Mouse (Mus musculus): Measurements from ENCODE around the gene Cnpy1.

The Cnpy1 gene

DNA sequence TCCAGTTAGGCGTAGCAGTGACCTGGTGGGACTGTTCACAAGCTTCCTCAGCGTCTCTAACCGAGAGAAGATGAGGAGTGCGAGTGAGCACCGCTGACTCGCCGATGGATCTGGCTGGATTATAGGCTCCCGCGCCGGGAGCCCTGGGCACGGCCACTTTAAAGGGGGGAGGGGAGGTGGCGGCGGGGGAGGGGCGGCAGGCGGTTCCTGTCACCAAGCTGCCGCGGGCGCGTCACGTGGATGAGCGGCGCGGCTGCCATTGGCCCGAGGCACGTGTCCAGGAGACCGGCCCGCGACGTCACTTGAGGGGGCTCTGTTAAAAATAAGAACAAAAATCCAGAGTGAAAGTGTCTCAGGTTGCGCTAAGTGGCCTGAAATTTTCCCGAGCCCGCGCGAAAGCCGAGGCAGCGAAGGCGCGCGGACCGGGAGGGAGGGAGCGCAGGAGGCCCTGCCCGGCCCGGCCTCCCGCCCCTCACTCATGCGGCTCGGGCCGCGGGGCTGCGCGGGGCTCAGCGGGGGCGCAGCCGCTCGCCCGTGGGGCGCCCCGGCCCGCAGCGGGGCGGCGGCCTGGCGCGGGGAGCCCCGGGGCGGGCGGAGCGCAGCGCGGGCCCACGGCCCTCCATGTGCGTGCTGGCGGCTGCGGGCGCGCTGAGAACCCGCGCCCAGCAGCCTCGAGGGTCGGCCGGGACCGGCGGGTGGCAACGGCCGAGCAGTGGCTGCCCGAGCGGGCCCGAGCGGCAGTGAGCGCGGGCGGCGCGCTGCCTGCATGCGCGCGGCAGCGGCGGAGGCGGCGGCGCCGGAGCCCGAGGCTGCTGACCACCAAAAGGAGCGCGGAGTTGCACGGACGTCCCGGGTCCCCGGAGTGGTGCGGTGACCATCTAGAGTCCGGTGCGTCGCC, 80.0 kb downstream of the Cnpy1 start, which contains the start of gene En2:
TSS of gene En2 (plus strand) at position 337 of the 898 bp plus-strand sequence.
- peak; percentile 90 for DNase-seq (ENCODE audit: low spot score)

DNA sequence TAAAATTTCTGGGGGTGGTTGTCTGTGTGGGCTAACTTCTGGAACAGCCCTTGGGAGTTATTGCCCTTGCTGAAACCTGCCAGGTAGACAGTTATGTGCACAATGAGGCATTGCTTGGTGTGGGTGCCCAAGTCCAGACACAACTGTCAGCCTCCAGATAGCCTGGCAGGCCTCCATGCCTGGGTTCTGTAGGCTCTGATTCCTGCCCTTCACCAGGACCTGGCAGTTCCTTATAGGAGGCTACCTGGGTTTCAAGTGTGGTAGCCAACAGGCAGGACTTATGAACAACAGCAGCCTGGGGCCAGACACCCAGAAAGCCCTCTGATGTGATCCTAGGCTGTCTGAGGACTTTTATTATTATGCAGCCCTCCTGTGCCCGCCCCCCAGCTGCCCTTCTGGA, 81.7 kb downstream of the Cnpy1 start:
- no peak for DNase-seq (ENCODE audit: low spot score)

DNA sequence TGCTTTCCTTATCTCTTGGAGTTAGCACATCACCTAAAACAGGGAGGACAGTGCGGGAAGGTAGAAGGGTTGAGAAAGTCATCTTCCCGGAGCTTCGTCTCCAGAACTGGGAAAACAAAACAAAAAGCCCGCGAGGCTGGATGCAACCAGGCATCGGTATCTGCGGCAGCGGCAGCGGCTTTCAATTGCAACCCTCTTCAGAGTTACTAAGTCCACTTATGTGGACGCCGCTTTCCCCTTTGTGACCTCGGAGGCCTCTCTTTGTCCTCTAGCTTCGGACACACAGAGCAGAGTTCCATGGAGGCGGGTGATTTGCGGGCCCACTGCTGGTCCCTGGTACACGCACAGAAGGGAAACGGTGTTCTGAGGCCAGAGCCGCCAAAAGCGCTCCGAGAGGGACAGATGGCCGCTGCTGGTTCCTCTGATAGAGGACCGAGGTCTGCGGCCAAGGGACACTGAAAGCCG, 83.6 kb downstream of the Cnpy1 start:
- DNase-seq (ENCODE audit: low spot score), result peak; percentile 64

DNA sequence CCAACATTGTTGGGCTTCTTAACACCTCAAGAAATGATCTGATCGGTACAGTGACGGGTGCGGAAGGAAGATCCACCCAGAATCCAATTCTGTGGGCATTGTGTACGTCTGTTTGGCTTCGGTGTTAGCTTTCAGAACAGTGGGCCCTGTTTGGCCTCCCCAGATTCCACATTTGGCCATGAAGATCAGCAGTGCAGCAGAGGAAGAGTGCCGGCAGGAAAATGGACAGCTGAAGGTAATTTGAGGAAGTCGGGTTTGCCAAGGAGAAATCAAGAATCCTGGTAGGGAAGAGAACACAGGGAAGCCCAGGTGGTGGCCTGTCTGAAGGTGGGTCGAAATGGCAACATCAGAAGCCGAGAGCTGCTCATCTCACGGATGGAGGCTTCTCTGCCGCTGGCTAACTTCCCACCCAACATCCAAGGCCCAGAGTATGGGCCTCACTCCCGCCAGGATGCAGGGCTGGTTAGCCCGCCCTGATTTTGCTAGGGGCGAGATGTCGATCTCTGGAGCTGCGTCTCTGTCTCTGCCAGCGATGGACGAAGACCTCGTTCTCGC, 84.1 kb downstream of the Cnpy1 start:
- peak; percentile 36 for DNase-seq (ENCODE audit: low spot score)

DNA sequence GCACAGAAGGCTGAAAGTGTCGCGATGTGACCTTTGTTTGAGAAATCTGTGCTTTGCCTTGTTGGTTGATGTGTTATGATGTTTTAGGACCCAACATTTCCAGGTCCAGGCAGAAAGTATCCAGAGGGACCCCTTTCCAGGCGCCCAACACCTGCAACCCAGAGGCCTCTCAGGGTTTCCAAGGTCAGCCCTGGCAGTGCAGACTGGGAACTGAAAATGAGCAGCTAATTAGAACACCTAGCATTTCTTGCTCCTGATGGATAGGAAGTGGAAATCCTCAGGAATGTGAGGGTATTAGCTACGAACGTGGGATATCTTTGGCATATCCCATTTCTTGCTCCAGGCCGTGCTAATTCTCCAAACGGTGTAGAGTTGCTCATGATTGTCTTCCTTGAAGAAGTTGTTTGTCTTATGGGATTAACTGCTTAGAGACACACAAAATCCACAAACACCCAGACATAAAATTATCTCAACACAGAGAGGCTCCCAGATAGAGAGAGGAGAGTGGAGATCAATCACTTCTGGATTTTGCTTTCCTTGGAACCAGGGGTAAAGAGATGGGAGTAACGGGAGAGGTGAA, 85.6 kb downstream of the Cnpy1 start:
- peak; percentile 54 for DNase-seq (ENCODE audit: low spot score)

DNA sequence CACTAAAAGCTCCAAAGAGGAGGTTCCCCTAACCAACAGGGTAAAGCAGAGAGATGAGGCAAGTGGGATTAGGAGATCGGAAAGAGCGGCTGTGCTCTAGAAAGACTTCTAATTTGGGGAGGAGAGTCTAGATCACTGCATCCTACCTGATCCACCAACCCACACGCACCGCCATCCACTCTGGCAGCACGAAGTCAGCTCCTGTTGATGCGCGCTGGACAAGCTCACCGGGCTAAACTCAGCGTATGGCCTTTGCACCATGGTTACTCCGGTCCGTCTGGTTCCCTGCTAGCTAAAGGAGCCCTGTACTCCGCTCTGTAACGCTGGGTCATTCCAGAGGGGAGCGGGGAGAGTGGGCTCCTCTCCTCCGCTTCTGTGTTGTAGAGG, 86.5 kb downstream of the Cnpy1 start:
- DNase-seq (ENCODE audit: low spot score), result peak; percentile 35

DNA sequence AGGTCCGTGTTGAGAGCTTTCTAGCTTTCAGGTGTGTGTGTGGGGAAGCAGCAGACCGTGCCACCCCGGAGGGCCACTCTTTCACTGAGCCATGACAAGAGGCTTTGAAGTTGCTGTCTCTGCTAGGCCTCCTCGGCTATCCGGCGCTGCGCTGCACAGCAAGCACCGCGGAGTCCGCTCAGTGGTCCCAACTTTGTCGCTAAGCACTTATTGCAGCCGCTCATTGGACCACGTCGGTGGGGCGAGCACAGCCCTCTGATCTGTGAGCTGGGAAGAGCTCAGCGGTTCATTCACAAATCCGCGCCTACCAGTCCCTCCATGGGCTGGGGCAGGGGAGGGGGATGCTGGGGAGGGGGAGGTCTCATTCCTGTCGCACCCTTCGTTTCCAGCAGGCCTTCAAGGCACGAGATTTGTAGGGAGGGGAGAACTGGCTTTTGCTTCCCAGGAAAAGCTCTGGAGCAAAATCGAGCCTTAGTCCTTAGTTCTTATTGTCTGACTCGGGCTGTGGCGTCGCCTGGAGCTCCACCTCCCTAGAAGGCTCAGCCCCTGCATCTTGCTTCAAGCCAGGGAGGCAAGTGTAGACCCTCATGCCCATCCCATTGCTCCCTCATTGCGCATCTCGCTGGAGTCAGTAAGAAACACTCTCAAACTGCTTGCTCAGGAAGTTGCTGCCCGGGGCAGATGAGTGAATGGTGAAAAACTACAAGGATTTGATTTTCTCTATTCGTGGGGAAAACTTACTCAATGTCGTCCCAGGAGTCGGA, 87.1 kb downstream of the Cnpy1 start:
- DNase-seq (ENCODE audit: low spot score), result peak; percentile 72

DNA sequence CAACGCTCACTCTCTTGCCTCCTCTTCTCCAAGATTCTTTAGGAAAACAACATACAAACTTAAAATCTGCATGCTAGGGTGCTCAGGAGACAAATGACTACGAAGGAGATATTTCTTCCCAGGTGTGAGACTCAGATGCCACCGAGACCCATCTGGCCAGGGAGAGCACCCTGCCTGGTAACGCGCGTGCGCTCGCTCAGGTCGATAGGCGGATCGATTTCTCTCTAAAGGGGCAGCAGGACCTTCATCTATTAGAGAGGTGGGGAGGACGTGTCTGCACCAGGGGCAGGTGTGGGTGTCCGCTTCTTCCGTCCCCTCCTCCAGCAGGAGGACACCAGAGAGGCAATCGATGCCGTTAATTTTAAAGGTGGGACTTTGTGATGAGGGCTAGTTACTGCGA, 87.8 kb downstream of the Cnpy1 start:
- no peak for DNase-seq (ENCODE audit: low spot score)

DNA sequence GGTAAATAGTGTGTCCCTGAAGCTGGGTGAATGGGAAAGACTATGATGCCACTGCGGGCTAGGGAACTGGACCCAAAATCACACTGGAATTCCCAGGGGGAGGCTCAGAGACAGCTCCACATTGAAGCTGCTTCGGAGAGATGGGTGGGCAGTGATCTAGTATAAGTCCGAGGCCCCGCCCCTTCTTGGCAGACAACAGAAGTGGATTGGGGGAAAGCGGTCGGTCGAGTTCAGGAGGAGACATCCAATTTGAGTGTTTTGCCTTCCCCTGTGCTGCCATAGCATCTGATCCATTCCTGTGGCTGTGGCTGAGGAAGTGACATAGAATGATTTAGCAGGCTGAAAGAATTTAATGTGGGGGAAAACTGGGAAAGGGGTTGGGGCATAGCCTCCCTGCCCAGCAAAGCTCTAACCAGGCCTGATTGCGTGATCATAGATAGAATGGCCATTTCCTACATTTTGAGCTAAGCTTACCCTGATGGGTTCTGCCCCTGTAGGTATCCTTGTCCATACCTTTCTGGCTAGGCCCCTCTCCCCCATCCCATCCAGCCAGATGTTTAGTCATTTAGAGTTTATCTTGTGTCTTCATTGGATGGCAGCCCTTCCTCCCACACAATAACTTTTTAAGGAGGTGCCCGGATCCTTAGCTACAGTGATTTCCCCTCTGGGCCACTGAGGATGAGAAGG, 88.4 kb downstream of the Cnpy1 start:
- DNase-seq (ENCODE audit: low spot score), result peak; percentile 39

All from embryo, embryonic 10.5 days (tissue).